Mouse (Mus musculus) neural tube, embryonic 11.5 days (tissue): Measurements from ENCODE around the gene Plac1. TPM values are rescaled to one million over a fixed set of nuclear protein-coding genes. Genes with fewer than 3 reads are reported as not detected.

Experiments
- ATAC-seq: fragments of 200-750 bp; cut with Nextera tagmentation; 2 replicates; pipeline ENCODE4 v1.8.0; 2017; ENCODE audit warnings: moderate number of reproducible peaks, mild to moderate bottlenecking, moderate TSS enrichment, moderate library complexity; ENCODE audit not compliant: insufficient read depth, low FRiP score, low TSS enrichment
- DNase-seq: peaks from one replicate; pipeline ENCODE4 v3.0.0-alpha.2; 2015; ENCODE audit warnings: low spot score
- H3K27ac ChIP-seq: fragments of 300-500 bp; sonication (generic); 2 replicates; pipeline ENCODE4 v1.5.1; 2014; ENCODE audit warnings: low read depth, mild to moderate bottlenecking, low read length
- H3K27me3 ChIP-seq: fragments of 300-500 bp; sonication (generic); 2 replicates; pipeline ENCODE4 v1.6.1; 2014; ENCODE audit warnings: mild to moderate bottlenecking, low read length, mixed read lengths; ENCODE audit not compliant: control insufficient read depth, insufficient read depth
- H3K36me3 ChIP-seq: fragments of 300-500 bp; sonication (generic); 2 replicates; pipeline ENCODE4 v1.6.1; 2014; ENCODE audit warnings: mild to moderate bottlenecking, low read length, moderate library complexity, mixed read lengths; ENCODE audit not compliant: control insufficient read depth, insufficient read depth
- H3K4me1 ChIP-seq: fragments of 300-500 bp; sonication (generic); 2 replicates; pipeline ENCODE4 v1.6.1; 2014; ENCODE audit warnings: low read length, mixed read lengths; ENCODE audit not compliant: control insufficient read depth, insufficient read depth
- H3K4me2 ChIP-seq: fragments of 300-500 bp; sonication (generic); 2 replicates; pipeline ENCODE4 v1.6.1; 2014; ENCODE audit warnings: low read depth, mild to moderate bottlenecking, moderate library complexity
- H3K4me3 ChIP-seq: fragments of 300-500 bp; sonication (generic); 2 replicates; pipeline ENCODE4 v1.5.1; 2014; ENCODE audit warnings: low read depth, low read length
- H3K9ac ChIP-seq: fragments of 300-500 bp; sonication (generic); 2 replicates; pipeline ENCODE4 v1.6.1; 2014; ENCODE audit warnings: mild to moderate bottlenecking, low read length
- H3K9me3 ChIP-seq: fragments of 300-500 bp; sonication (generic); 2 replicates; pipeline ENCODE4 v1.6.1; 2016; ENCODE audit warnings: low read length; ENCODE audit not compliant: control insufficient read depth
- WGBS: fragments of 180-500 bp; shearing (Covaris S2); extraction: QIAGEN DNeasy Blood & Tissue Kit; methylation state at CpG from one replicate; pipeline ENCODE4 v1.1.7; 2014; 5-methylcytosine and 5-hydroxymethylcytosine counted together
- polyA plus RNA-seq: library from polyadenylated mRNA; unstranded; fragments of >200 nt; fragmentation: Nextera tagmentation; extraction: Ambion mirVana; gene quantifications from 2 replicates; pipeline ENCODE4 v1.2.1, GENCODE M21; 2014

Gene Plac1
- polyA plus RNA-seq, 1 experiment from 2014 or later, result 2.6 TPM

GRCm38 (mm10) chrX:53107127-53107526 lies 132.8 kb downstream of the Plac1 start:
- no peak for DNase-seq
- Histone ChIP-seq H3K36me3 (no peaks in the 10 kb centered on the region), H3K27me3 (no peaks in the 10 kb centered on the region), H3K4me1 (no peaks in the 10 kb centered on the region), H3K4me2 (no peak overlapping the region), H3K9me3 (no peaks in the 10 kb centered on the region), H3K27ac (no peak overlapping the region), H3K4me3 (no peak overlapping the region), H3K9ac (no peak overlapping the region)
- no peak for ATAC-seq
- 90% methylated on average over 2 of the region's 2 CpGs for WGBS

DNA sequence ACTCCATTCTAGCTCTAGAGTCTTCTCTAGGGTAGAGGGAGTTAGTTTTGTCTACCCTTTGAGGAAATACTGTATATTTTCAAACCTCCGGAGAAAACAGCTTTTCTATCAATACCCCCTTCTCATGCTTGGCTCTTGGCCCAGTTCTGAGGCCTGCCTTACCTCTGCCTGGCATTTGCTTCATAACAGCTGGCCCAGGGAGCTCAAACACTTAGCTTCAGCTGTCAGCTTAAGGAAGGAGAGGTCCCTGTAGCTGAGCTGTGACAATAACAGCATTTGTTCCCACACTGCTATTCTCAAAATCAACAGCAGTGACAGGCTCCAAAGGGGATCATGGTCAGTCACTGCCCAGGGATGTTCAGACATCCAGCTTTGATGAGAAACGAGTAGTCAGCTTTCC lies 138.7 kb downstream of the Plac1 start:
- H3K9ac ChIP-seq, result no peak overlapping the region
- no peak for DNase-seq
- no peaks in the 10 kb centered on the region for H3K4me1 ChIP-seq
- H3K4me2 ChIP-seq, result no peak overlapping the region
- ATAC-seq, result no peak
- H3K9me3 ChIP-seq, result no peaks in the 10 kb centered on the region
- no peaks in the 10 kb centered on the region for H3K27me3 ChIP-seq
- WGBS, result 72% methylated on average over 2 of the region's 2 CpGs
- no peak overlapping the region for H3K27ac ChIP-seq
- no peaks in the 10 kb centered on the region for H3K36me3 ChIP-seq
- no peak overlapping the region for H3K4me3 ChIP-seq

- Histone ChIP-seq H3K9me3 (no peaks in the 10 kb centered on the region), H3K4me3 (no peak overlapping the region), H3K4me1 (no peaks in the 10 kb centered on the region), H3K4me2 (no peak overlapping the region), H3K36me3 (no peaks in the 10 kb centered on the region), H3K27ac (no peak overlapping the region), H3K27me3 (no peaks in the 10 kb centered on the region), H3K9ac (no peak overlapping the region)
- no peak for DNase-seq
- WGBS, result 74% methylated on average over 7 of the region's 7 CpGs
- ATAC-seq, result no peak
Observed at GRCm38 (mm10) chrX:53099951-53100350, 140.0 kb downstream of the Plac1 start.

- Histone ChIP-seq H3K4me3 (no peak overlapping the region), H3K4me2 (no peak overlapping the region), H3K27me3 (no peaks in the 10 kb centered on the region), H3K4me1 (no peaks in the 10 kb centered on the region), H3K9me3 (no peaks in the 10 kb centered on the region), H3K36me3 (no peaks in the 10 kb centered on the region), H3K27ac (no peak overlapping the region), H3K9ac (no peak overlapping the region)
- DNase-seq (no peak), ATAC-seq (no peak)
- 89% methylated on average over 3 of the region's 3 CpGs for WGBS
Observed at GRCm38 (mm10) chrX:53099266-53099665, 140.6 kb downstream of the Plac1 start.

- DNase-seq (no peak), ATAC-seq (no peak)
- no peak overlapping the region for H3K4me2 ChIP-seq
- no peaks in the 10 kb centered on the region for H3K9me3 ChIP-seq
- no peaks in the 10 kb centered on the region for H3K36me3 ChIP-seq
- H3K4me1 ChIP-seq, result no peaks in the 10 kb centered on the region
- no peaks in the 10 kb centered on the region for H3K27me3 ChIP-seq
- no peak overlapping the region for H3K9ac ChIP-seq
- no peak overlapping the region for H3K4me3 ChIP-seq
- H3K27ac ChIP-seq, result no peak overlapping the region
- WGBS, result 46% methylated on average over 4 of the region's 4 CpGs
Observed at GRCm38 (mm10) chrX:53098293-53098692, 141.6 kb downstream of the Plac1 start.

DNA sequence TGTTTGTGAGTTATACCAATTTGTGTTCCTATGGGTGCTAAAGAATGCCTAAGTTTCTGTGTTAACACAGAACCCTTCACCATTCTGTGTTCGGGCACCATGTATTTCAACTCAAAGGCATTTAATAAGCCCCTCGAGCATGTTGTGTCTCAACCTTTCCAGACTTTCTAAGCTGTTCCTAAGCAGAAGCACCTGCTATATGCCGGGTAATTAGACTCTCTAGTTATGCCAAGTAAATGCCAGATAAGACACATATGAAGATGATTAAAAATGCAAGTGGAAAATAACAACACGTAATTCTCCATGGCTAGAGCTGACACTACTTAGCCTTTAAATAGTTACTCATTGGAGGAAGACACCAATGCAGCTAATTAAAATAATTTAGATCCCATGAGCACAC lies 142.1 kb downstream of the Plac1 start:
- Histone ChIP-seq H3K27ac (no peak overlapping the region), H3K4me1 (no peaks in the 10 kb centered on the region), H3K9me3 (no peaks in the 10 kb centered on the region), H3K9ac (no peak overlapping the region), H3K4me3 (no peak overlapping the region), H3K4me2 (no peak overlapping the region), H3K27me3 (no peaks in the 10 kb centered on the region), H3K36me3 (no peaks in the 10 kb centered on the region)
- whole genome bisulfite sequencing, result 77% methylated on average over 4 of the region's 4 CpGs
- no peak for DNase-seq
- no peak for ATAC-seq

DNA sequence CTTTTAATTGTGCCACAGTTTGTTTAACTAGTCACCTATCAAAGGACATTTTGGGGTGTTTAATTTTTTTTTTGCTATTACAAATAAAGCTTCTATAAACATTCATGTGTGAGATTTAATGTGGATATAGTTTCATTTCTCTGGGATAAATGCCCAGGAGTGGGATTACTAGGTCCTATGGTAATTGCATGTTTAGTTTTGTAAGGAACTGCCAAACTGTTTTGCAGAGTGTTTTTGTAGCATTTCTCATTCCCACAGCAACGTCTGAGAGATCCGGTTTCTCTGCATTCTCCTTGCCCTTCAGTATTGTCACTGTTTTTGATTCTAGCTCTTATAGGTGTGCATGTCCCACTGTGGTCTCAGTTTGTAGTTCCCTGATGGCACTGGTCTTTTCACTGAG lies 146.5 kb downstream of the Plac1 start:
- no peak overlapping the region for H3K27ac ChIP-seq
- 51% methylated on average over 2 of the region's 2 CpGs for WGBS
- no peaks in the 10 kb centered on the region for H3K36me3 ChIP-seq
- H3K9ac ChIP-seq, result no peak overlapping the region
- no peaks in the 10 kb centered on the region for H3K27me3 ChIP-seq
- H3K4me3 ChIP-seq, result no peak overlapping the region
- no peak for ATAC-seq
- DNase-seq, result no peak
- H3K4me1 ChIP-seq, result no peaks in the 10 kb centered on the region
- H3K9me3 ChIP-seq, result no peaks in the 10 kb centered on the region
- H3K4me2 ChIP-seq, result no peak overlapping the region

DNA sequence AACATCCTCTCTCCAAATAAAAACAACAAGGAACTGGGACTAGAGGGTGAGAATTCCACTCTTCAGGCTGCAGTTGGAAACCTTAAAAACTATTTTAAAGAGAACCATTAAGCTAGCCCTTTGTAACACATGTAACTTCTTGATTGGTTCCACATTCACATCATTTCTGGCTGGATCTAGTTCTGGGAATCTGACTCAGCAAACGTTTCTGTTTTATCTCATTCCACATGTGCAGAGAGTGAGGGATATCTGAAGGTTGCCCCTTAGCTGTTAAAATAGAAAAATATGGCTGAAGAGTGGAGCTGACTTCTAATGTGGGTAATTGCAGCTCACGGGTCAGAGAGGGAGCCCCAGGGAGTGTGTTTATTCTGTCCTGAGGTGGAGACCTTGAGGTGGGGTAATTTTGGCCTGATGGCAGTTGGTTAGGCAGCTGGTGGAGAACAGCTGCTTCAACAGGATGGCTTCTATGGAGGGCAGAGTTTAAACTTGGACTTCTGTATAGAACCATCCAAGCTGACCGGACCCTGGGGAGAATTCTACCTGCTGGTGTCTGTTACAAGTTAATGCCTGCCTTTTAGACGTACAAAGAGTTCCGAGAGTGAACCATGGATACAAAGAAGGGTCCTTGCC lies 151.1 kb downstream of the Plac1 start:
- WGBS, result 59% methylated on average over 5 of the region's 5 CpGs
- no peak for ATAC-seq
- Histone ChIP-seq H3K4me1 (no peaks in the 10 kb centered on the region), H3K27me3 (no peaks in the 10 kb centered on the region), H3K4me3 (no peak overlapping the region), H3K9me3 (no peaks in the 10 kb centered on the region), H3K36me3 (no peaks in the 10 kb centered on the region), H3K27ac (no peak overlapping the region), H3K9ac (no peak overlapping the region), H3K4me2 (no peak overlapping the region)
- DNase-seq, result no peak

- Histone ChIP-seq H3K36me3 (no peaks in the 10 kb centered on the region), H3K27me3 (no peaks in the 10 kb centered on the region), H3K9ac (no peak overlapping the region), H3K4me1 (no peaks in the 10 kb centered on the region), H3K4me3 (no peak overlapping the region), H3K27ac (no peak overlapping the region), H3K9me3 (no peaks in the 10 kb centered on the region), H3K4me2 (no peak overlapping the region)
- ATAC-seq (no peak), DNase-seq (no peak)
- 67% methylated on average over 1 of the region's 1 CpGs for WGBS
Observed at GRCm38 (mm10) chrX:53087202-53087601, 152.7 kb downstream of the Plac1 start.
